Mouse (Mus musculus) adrenal gland, adult 2 months (tissue): ENCODE results near the gene Pkd1. TPM values are rescaled to one million over a fixed set of nuclear protein-coding genes. Genes with fewer than 3 reads are reported as not detected.
A peak's percentile ranks its signal among the peaks of the same experiment; 100 is the strongest.

Experiments
- DNase-seq: peaks from one replicate; pipeline ENCODE4 v3.0.0; 2021
- polyA plus RNA-seq: library from polyadenylated mRNA; depleted of rRNA; stranded (reverse); fragments of >200 nt; gene quantifications from 2 replicates; pipeline ENCODE4 v1.2.3, GENCODE M21; 2012
- total RNA-seq, 2 experiments: library from RNA; stranded (reverse); gene quantifications; 2 replicates each; pipeline ENCODE4 v1.2.3; 2021

Gene Pkd1
- total and polyA plus RNA-seq, 3 experiments: 34.3 to 73.3 (median 40.5) TPM

- DNase-seq: no peak
Measured at GRCm38 (mm10) chr17:24608370-24608769, 58.7 kb downstream of the Pkd1 start.

DNA sequence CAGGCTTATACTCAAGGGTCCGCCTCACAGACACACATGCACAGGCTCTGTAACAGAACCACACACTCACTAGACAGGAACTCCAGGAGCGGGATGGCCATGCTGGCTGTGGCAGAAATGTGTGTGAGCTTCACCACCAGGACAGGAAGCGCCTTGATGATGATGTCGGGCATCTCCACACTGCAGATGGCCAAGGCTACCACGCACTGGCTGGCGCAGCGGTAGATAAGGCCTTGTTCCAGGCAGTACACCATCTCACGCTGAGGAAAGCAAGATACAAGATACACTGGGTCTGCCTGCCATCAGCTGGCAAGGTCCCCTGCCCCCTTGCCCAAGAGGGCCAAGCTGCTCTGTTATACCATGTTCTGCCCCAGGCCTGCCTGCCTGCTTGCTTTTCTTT, 59.2 kb downstream of the Pkd1 start:
- no peak for DNase-seq

- DNase-seq: no peak
Measured at GRCm38 (mm10) chr17:24610711-24611110, 61.1 kb downstream of the Pkd1 start.

DNA sequence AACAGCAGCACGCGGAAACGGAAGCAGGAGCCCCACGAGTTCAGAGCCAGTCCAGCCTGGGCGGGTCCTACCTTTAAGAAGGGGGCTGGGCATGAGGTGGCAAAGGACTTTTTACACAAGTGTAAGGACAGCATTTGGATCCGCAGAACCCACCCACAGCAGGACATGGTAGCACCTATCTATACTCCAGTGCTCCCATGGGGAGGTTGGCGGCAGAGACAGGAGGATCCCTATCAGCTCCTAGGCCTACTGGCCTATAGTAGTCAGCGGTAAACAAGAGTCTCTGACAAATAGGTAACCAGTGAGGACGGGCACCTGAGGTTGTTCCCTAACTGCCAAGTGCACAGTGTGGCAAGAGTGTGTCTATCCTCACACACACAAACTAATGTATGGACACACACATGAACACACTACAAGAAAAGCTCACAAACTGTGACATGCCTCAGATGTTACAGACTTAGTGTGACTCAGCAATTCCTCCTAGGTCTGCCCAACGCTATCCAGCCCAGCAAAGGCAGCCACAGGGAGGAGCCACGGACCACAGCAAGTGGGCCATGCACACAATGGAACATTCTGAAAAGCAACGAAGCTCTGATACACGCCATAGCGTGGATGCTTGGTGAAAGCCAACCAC, 68.0 kb downstream of the Pkd1 start:
- no peak for DNase-seq

GRCm38 (mm10) chr17:24625472-24625871, 75.8 kb downstream of the Pkd1 start:
- no peak for DNase-seq

DNA sequence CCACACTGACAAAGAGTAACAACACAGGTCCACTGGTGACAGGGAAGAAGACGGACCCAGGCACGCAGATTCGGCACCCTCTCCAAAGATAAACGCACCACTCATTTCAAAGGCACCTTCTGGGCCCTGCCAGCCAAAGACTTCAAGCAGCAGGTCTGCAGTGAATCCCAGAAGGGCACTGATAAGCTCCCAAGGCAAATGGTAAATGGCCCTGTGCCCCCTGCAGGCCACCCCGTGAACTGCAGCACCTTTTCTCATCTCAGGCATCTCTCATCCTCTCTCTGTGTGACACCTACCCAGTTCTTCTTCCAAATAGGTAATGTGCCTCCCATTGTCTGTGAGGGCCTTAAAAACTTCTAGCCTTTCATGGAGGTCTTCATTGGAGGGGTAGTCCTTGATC, 79.0 kb downstream of the Pkd1 start:
- DNase-seq: peak; percentile 78

GRCm38 (mm10) chr17:24630072-24630471, 80.4 kb downstream of the Pkd1 start:
- DNase-seq: no peak

DNA sequence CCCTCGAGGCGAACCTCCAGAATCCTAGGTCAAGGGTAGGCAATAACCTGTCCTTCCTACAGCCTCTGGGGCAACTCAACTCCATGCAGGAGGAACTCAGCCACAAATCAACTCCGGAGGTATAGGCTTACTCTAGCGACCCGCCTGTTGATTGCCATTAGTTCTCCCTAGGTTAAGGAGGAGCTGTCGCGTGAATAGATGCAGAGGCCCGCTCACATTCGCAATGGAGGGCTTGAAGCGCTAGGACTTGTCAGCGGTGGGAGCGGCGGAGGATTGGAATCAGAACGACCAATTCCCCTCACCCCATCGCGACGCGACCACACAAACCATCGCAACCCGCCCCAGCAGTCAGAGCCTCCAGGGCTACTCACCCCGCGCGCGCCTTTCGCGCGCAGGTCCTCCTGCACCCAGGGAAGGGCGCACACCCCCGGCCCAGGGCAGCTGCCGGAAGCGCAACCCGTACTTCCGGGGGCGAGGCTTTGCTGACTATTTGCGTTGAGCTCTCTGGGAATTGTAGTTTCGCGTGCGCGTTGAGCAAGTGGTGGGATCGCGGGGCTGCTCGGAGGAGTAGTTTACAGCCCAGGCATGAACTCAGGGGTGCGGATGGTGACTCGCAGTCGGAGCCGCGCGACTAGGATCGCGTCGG, 82.7 kb downstream of the Pkd1 start, which contains the start of the genes Tsc2 and Nthl1:
Gene Tsc2, minus strand, starts transcription at position 464 of the 646 bp plus-strand sequence.
Gene Nthl1, plus strand, starts transcription at position 514 of the 646 bp plus-strand sequence.
- DNase-seq: peak; percentile 91

DNA sequence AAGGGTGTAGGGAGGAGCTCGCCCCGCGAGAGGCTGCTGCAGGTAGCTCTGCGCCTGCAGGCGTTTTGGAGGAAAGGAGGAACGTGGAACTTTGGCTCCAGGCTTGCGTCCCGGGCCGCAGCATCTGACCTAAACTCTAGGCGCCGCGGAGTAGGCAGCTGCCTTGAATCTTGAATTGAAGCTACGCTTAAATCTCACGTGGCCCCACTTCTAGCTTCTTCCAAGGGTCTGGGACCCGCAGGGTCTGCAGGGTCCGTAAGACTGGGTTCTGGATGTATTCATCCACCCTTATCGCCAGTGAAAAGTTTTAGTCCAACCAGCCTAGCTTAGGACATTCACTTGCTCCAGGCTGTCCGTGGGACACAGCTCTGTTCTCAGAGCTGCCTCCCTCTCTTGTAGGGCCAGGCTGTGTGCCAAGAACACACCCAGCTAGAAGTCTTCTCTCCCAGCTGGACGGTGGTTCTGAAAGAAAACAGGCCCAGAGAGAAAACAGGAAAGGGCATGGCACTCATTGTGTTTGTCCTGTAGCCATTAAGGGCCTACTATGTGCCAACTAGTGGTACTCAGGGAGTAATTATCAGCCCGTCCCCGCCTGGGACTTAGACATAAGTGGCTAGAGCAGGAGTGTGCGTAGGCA, 83.3 kb downstream of the Pkd1 start:
- peak; percentile 63 for DNase-seq

DNA sequence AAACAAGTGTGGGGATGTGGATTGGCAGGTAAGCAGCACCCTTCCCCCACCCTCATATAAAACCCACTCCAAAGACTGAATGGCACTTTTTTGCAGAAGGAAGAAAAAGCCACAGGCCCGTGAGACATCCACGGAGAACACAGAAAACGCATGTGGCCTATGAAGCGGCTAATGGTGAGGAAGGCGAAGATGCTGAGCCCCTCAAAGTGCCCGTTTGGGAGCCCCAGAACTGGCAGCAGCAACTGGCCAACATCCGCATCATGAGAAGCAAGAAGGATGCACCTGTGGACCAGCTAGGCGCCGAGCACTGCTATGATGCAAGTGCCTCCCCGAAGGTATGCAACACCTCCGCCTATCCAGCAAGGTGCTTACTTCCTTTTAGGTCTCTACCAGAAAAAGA, 84.2 kb downstream of the Pkd1 start:
- no peak for DNase-seq

DNA sequence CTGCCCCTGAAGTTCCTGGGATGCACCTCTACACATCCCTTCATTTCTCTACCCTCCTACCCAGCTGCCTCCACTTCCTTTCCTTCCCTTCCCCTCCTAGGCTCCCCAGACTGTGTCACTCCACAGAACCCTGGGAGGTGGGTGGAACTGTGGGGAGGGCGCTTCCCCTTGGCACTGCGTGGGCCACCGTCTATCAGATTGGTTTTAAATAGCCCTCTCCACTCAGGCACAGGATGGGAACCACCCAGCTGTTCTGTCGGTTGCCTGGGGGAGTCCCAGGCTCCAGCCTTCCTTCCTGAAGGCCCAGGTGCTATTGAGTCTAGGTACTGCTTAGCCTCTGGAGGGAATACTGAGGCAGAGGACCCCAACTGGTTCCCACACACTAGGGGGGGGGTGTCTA, 85.4 kb downstream of the Pkd1 start:
- peak; percentile 50 for DNase-seq

DNA sequence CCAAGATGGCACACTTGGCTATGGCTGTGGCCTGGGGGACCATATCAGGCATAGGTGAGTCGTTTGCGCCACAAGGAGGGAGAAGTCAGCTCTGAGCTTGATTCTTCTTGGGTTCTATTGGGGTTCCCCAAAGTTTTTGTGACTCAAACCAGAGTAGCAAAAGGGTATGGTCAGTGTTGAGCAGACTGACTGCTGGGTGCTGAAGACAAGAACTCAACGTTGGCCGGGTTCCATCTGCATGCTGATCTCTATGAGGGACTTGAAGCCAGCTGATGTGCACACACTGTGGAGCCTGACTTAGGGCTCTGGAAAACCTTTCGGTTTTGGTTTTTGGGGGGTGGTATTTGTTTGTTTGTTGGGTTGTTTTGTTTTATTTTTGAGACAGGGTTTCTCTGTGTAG, 86.1 kb downstream of the Pkd1 start:
- DNase-seq: no peak

DNA sequence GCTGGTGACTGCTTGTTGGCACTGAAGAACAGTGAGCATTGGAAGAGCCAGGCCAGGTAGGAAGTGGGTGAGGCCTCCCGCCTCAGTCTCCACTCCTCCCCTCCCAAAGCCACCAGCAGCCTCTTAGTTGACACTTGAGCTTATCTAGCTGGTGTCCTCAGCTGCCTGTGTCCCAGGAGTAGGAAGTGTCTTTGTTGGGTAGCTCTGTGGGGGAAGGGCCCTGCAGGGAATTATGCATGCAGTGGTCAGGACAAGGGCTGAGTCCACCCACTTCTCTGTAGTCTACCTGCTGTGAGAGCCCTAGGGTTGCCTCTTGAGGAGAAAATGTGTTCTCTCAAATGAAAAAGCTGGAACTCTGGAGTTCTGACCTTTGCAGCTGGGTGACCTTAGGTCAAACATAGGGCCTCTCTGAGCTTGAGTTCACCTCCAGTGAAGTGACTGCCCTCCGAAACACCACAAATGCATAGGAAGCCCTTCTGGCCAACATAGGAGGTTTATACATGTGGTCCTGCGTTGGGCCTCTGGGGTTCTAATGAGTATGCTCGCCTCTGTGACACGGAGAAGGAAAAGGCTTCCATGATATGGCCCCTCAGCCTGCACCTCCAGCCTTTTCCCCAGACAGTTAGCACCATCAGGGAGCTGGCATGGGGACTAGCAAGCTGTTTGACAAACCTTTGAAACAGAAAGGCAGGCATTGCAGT, 87.3 kb downstream of the Pkd1 start:
- DNase-seq: no peak

DNA sequence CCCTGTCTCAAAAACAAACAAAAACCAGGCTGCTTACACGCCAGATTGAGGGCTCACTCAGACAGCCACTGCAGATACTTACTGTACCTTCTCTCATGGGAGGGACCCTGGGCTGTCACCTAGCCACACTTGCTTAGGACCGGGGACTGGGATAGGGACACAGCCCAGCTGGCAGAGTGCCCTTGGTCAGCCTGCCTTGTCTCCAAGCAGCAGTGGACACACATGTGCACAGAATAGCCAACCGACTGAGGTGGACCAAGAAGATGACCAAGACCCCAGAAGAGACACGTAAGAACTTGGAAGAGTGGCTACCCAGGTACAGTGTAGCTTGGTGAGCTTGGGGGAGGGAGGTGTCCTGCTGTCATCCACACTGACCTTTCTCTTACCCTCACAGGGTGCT, 88.6 kb downstream of the Pkd1 start:
- no peak for DNase-seq

- DNase-seq: no peak
Measured at GRCm38 (mm10) chr17:24638840-24639239, 89.2 kb downstream of the Pkd1 start.

- no peak for DNase-seq
Measured at GRCm38 (mm10) chr17:24639571-24639988, 89.9 kb downstream of the Pkd1 start.

DNA sequence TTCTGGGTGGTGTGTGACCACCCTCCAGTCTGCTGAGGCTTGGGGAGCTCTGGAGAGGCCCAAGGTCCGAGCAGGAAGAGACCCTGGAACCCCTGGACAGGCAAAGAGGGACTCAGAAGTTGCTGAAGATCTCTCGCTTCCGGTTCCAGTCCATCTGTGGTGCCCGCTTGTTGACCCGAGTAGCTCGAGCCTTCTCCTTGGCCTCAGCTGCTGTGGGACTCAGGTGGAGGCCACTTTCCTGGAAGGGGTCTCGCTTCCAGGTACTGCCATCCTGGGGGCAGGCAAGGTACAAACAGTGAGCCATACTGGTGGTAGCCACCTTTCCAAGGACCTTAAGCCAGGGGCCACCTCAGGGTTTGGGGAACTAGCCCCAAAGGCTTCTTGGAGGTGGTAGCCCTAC, 90.5 kb downstream of the Pkd1 start:
- no peak for DNase-seq

DNA sequence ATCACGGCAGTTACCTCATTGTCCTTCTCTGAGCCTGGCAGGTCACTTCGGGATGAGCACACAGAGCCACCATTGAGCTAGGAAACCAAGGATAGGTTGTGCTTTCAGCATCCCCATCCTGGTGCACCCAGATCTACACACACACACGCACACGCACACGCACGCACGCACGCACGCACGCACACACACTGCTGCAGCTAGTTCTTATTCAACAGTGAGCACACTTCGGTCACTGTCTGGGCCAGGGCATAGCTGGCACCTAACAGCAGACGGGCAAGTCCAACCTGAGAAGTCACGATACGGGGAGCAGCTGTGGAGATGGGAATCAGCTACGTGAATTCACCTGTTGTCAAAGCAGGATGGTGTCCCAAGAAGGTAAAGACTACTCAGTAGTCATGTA, 90.9 kb downstream of the Pkd1 start:
- DNase-seq: no peak

GRCm38 (mm10) chr17:24641944-24642343, 92.3 kb downstream of the Pkd1 start:
- no peak for DNase-seq

GRCm38 (mm10) chr17:24642791-24643343, 93.2 kb downstream of the Pkd1 start:
- DNase-seq: no peak

DNA sequence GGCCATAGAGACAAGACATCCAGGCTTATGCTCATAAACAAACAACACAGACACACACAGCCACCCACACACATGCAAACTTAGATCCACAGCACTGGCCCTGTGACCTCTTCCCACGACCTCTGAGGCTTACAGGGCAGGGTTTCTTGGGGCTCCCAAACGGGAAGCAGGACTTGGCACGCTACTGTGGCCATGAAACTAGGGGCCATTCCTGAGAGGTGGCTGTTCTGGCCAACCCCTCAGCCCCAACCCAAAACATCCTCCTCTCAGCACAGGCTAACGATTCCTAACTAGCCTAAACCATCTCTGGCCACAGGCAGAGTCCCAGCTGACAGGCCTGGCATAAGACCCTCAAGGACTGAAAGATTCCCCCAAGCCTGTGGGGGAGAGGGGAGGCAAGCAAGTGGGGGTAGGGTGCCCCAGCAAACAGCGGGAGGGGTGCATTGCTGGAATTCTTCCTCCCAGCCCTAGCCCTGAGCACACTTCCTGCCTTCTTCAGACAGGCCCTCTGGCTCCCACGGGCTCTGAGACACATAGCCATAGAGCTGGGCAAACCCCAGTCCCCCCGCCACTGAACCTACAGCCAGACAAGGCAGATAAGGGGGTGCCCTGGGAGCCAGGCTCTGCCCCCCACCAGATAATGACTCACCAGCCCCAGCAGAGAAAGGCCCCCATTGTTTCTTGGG, 94.5 kb downstream of the Pkd1 start:
- peak; percentile 17 for DNase-seq
